Mouse (Mus musculus): ENCODE measurements around the gene Smg8. TPM values are rescaled to one million over a fixed set of nuclear protein-coding genes. Genes with fewer than 3 reads are reported as not detected.
"Not testable (repeated sequence)": the region's sequence is repeated elsewhere in the genome, so short reads cannot be mapped to it uniquely, and the experiment has no call there.

Smg8 gene
- polyA plus RNA-seq, 1 experiment from 2014 or later = 21.0 TPM

DNA sequence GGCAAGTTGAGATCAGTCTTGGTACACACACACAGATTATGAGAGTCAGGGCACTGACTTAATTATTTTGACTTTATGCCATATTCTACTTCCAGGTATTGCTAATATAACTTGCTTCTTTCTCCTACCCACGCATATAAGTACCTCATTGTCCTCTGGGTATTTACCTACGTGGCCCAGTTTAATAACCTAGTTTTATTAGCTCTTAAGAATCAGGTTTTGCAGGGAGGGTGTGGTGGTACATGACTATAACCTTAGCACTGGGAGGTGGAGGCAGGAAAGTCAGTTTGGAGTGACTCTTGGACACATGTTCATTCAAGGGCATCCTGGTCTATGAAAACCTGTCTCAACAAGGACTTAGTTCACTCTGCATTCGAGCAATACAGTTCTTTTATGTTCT is 24.5 kb downstream of the Smg8 start:
- Histone ChIP-seq H3K36me3 (ENCODE audit: control insufficient read depth, insufficient read depth, low read length) (no peaks in the 10 kb centered on the region), H3K4me3 (ENCODE audit: low read depth, low read length) (no peak overlapping the region), H3K27ac (ENCODE audit: low read depth) (no peak overlapping the region), H3K4me2 (ENCODE audit: low read length) (no peak overlapping the region), H3K4me1 (replicated peaks; ENCODE audit: control insufficient read depth, insufficient read depth, low read length) (no peaks in the 10 kb centered on the region), H3K9me3 (ENCODE audit: control insufficient read depth, low read length) (no peaks in the 10 kb centered on the region), H3K27me3 (replicated peaks; ENCODE audit: control insufficient read depth, insufficient read depth, low read length) (no peaks in the 10 kb centered on the region), H3K9ac (ENCODE audit: low read length) (no peak overlapping the region)
- WGBS = 56% methylated on average over 3 of the region's 3 CpGs
- ATAC-seq (replicated peaks; ENCODE audit: low FRiP score, low TSS enrichment, low read depth) (no peak), DNase-seq (ENCODE audit: low spot score) (no peak)

- Histone ChIP-seq H3K4me2 (ENCODE audit: low read length) (no peak overlapping the region), H3K36me3 (ENCODE audit: control insufficient read depth, insufficient read depth, low read length) (no peaks in the 10 kb centered on the region), H3K9me3 (ENCODE audit: control insufficient read depth, low read length) (no peaks in the 10 kb centered on the region), H3K9ac (ENCODE audit: low read length) (no peak overlapping the region), H3K27ac (ENCODE audit: low read depth) (no peak overlapping the region), H3K27me3 (replicated peaks; ENCODE audit: control insufficient read depth, insufficient read depth, low read length) (no peaks in the 10 kb centered on the region), H3K4me1 (replicated peaks; ENCODE audit: control insufficient read depth, insufficient read depth, low read length) (no peaks in the 10 kb centered on the region), H3K4me3 (ENCODE audit: low read depth, low read length) (no peak overlapping the region)
- no peak for DNase-seq (ENCODE audit: low spot score)
- ATAC-seq (replicated peaks; ENCODE audit: low FRiP score, low TSS enrichment, low read depth) = no peak
- 95% methylated on average over 2 of the region's 2 CpGs for WGBS
Observed at GRCm38 (mm10) chr11:87060410-87060809, 26.2 kb downstream of the Smg8 start.

GRCm38 (mm10) chr11:87056286-87056685 is 30.3 kb downstream of the Smg8 start:
- no peaks in the 10 kb centered on the region for H3K9me3 ChIP-seq (ENCODE audit: control insufficient read depth, low read length)
- H3K9ac ChIP-seq (ENCODE audit: low read length) = no peak overlapping the region
- DNase-seq (ENCODE audit: low spot score) = no peak
- H3K36me3 ChIP-seq (ENCODE audit: control insufficient read depth, insufficient read depth, low read length) = 0 out of 2 replicates have a peak, but pooled peaks cover 2% of the 10 kb centered on the region
- H3K4me3 ChIP-seq (ENCODE audit: low read depth, low read length) = no peak overlapping the region
- H3K4me1 ChIP-seq (replicated peaks; ENCODE audit: control insufficient read depth, insufficient read depth, low read length) = no peaks in the 10 kb centered on the region
- WGBS = 85% methylated on average over 6 of the region's 6 CpGs
- ATAC-seq (replicated peaks; ENCODE audit: low FRiP score, low TSS enrichment, low read depth) = no peak
- H3K27ac ChIP-seq (ENCODE audit: low read depth) = no peak overlapping the region
- no peak overlapping the region for H3K4me2 ChIP-seq (ENCODE audit: low read length)
- H3K27me3 ChIP-seq (replicated peaks; ENCODE audit: control insufficient read depth, insufficient read depth, low read length) = no peaks in the 10 kb centered on the region

DNA sequence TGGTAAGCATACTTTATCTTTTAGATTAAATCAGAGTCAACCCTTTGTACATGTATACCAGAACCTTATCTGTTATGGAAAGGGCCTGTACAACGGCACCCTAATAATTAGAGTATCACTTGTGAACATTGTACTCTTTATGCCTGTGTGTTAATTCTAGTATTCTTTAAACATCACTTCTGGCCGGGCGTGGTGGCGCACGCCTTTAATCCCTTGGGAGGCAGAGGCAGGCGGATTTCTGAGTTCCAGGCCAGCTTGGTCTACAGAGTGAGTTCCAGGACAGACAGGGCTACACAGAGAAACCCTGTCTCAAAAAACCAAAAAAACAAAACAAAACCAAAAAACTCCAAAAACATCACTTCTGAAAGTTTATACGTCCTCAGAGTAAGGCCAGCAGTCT is 37.7 kb downstream of the Smg8 start:
- not testable (repeated sequence) for ATAC-seq (replicated peaks; ENCODE audit: low FRiP score, low TSS enrichment, low read depth); H3K9me3 ChIP-seq (ENCODE audit: control insufficient read depth, low read length); DNase-seq (ENCODE audit: low spot score); H3K27ac ChIP-seq (ENCODE audit: low read depth); H3K4me3 ChIP-seq (ENCODE audit: low read depth, low read length); H3K4me2 ChIP-seq (ENCODE audit: low read length); H3K36me3 ChIP-seq (ENCODE audit: control insufficient read depth, insufficient read depth, low read length); H3K4me1 ChIP-seq (replicated peaks; ENCODE audit: control insufficient read depth, insufficient read depth, low read length); H3K9ac ChIP-seq (ENCODE audit: low read length); H3K27me3 ChIP-seq (replicated peaks; ENCODE audit: control insufficient read depth, insufficient read depth, low read length)
- WGBS = 91% methylated on average over 7 of the region's 7 CpGs

DNA sequence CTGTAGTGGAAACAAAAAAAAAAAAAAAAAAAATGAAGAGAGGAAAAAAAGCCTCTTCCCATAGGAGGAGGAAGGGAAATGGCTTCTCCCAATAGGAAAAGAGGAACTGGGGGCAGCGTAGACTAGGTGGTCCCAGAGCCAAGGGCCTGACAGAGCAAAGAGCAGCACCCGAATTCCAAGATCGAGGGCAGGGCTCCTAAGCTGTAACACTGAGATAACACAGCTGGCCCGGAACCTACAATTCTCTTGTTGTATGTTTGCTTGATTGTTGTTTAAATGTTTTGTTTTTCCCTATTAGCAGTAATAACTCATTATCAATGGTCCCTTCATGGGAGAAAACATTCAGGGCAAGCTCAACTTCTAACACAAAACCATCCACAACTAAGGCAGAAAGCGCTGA is 39.6 kb downstream of the Smg8 start:
- Histone ChIP-seq H3K9ac (ENCODE audit: low read length) (no peak overlapping the region), H3K27me3 (replicated peaks; ENCODE audit: control insufficient read depth, insufficient read depth, low read length) (no peaks in the 10 kb centered on the region), H3K27ac (ENCODE audit: low read depth) (no peak overlapping the region), H3K4me2 (ENCODE audit: low read length) (no peak overlapping the region), H3K4me1 (replicated peaks; ENCODE audit: control insufficient read depth, insufficient read depth, low read length) (no peaks in the 10 kb centered on the region), H3K9me3 (ENCODE audit: control insufficient read depth, low read length) (no peaks in the 10 kb centered on the region), H3K36me3 (ENCODE audit: control insufficient read depth, insufficient read depth, low read length) (no peaks in the 10 kb centered on the region), H3K4me3 (ENCODE audit: low read depth, low read length) (no peak overlapping the region)
- ATAC-seq (replicated peaks; ENCODE audit: low FRiP score, low TSS enrichment, low read depth) (no peak), DNase-seq (ENCODE audit: low spot score) (no peak)
- WGBS = 83% methylated on average over 5 of the region's 5 CpGs

DNA sequence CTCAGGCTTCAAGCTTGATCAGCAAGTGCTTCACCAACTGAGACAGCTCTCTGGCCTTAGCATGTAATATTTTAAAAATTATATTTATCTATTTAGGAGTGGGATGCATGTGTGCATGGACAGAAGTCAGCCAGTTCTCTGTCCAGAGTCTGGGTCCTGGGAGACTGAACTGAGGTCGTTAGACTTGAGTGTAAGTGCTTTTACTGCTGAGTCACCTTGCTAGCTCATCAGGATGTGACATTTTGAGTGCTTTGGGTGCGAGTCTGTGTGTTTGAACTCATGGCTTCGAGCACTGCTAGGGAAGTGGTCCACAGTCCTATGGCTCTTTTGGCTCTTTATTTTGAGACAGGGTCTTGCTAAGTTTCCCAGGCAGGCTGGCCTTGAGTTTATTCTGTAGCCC is 43.5 kb downstream of the Smg8 start:
- DNase-seq (ENCODE audit: low spot score) = no peak
- ATAC-seq (replicated peaks; ENCODE audit: low FRiP score, low TSS enrichment, low read depth) = no peak
- 82% methylated on average over 3 of the region's 3 CpGs for WGBS

GRCm38 (mm10) chr11:87039307-87039963 is 47.1 kb downstream of the Smg8 start:
- Histone ChIP-seq H3K27me3 (replicated peaks; ENCODE audit: control insufficient read depth, insufficient read depth, low read length) (no peaks in the 10 kb centered on the region), H3K4me1 (replicated peaks; ENCODE audit: control insufficient read depth, insufficient read depth, low read length) (no peaks in the 10 kb centered on the region), H3K9me3 (ENCODE audit: control insufficient read depth, low read length) (no peaks in the 10 kb centered on the region), H3K9ac (ENCODE audit: low read length) (no peak overlapping the region), H3K4me2 (ENCODE audit: low read length) (no peak overlapping the region), H3K4me3 (ENCODE audit: low read depth, low read length) (no peak overlapping the region), H3K36me3 (ENCODE audit: control insufficient read depth, insufficient read depth, low read length) (0 out of 2 replicates have a peak, but pooled peaks cover 8% of the 10 kb centered on the region), H3K27ac (ENCODE audit: low read depth) (no peak overlapping the region)
- DNase-seq (ENCODE audit: low spot score) (no peak), ATAC-seq (replicated peaks; ENCODE audit: low FRiP score, low TSS enrichment, low read depth) (no peak)
- 66% methylated on average over 9 of the region's 9 CpGs for WGBS

More for the DNA sequence above, 43.5 kb downstream of the Smg8 start:
- Histone ChIP-seq H3K4me2 (ENCODE audit: low read length) (no peak overlapping the region), H3K9me3 (ENCODE audit: control insufficient read depth, low read length) (no peaks in the 10 kb centered on the region), H3K27me3 (replicated peaks; ENCODE audit: control insufficient read depth, insufficient read depth, low read length) (no peaks in the 10 kb centered on the region), H3K36me3 (ENCODE audit: control insufficient read depth, insufficient read depth, low read length) (0 out of 2 replicates have a peak, but pooled peaks cover 8% of the 10 kb centered on the region), H3K9ac (ENCODE audit: low read length) (no peak overlapping the region), H3K4me3 (ENCODE audit: low read depth, low read length) (no peak overlapping the region), H3K4me1 (replicated peaks; ENCODE audit: control insufficient read depth, insufficient read depth, low read length) (no peaks in the 10 kb centered on the region), H3K27ac (ENCODE audit: low read depth) (no peak overlapping the region)

GRCm38 (mm10) chr11:87036180-87036579 is 50.4 kb downstream of the Smg8 start:
- 66% methylated on average over 4 of the region's 4 CpGs for WGBS
- 0 out of 2 replicates have a peak, but pooled peaks cover under 1% of the 10 kb centered on the region for H3K36me3 ChIP-seq (ENCODE audit: control insufficient read depth, insufficient read depth, low read length)
- no peak for DNase-seq (ENCODE audit: low spot score)
- no peaks in the 10 kb centered on the region for H3K27me3 ChIP-seq (replicated peaks; ENCODE audit: control insufficient read depth, insufficient read depth, low read length)
- no peak overlapping the region for H3K27ac ChIP-seq (ENCODE audit: low read depth)
- no peaks in the 10 kb centered on the region for H3K4me1 ChIP-seq (replicated peaks; ENCODE audit: control insufficient read depth, insufficient read depth, low read length)
- no peaks in the 10 kb centered on the region for H3K9me3 ChIP-seq (ENCODE audit: control insufficient read depth, low read length)
- no peak overlapping the region for H3K4me3 ChIP-seq (ENCODE audit: low read depth, low read length)
- ATAC-seq (replicated peaks; ENCODE audit: low FRiP score, low TSS enrichment, low read depth) = no peak
- H3K9ac ChIP-seq (ENCODE audit: low read length) = no peak overlapping the region
- H3K4me2 ChIP-seq (ENCODE audit: low read length) = no peak overlapping the region

GRCm38 (mm10) chr11:87028212-87028611 is 58.4 kb downstream of the Smg8 start:
- Histone ChIP-seq H3K27ac (ENCODE audit: low read depth) (no peak overlapping the region), H3K27me3 (replicated peaks; ENCODE audit: control insufficient read depth, insufficient read depth, low read length) (no peaks in the 10 kb centered on the region), H3K9ac (ENCODE audit: low read length) (no peak overlapping the region), H3K36me3 (ENCODE audit: control insufficient read depth, insufficient read depth, low read length) (no peaks in the 10 kb centered on the region), H3K4me3 (ENCODE audit: low read depth, low read length) (no peak overlapping the region), H3K9me3 (ENCODE audit: control insufficient read depth, low read length) (no peaks in the 10 kb centered on the region), H3K4me2 (ENCODE audit: low read length) (no peak overlapping the region), H3K4me1 (replicated peaks; ENCODE audit: control insufficient read depth, insufficient read depth, low read length) (0 out of 2 replicates have a peak, but pooled peaks cover 8% of the 10 kb centered on the region)
- WGBS = 83% methylated on average over 3 of the region's 3 CpGs
- DNase-seq (ENCODE audit: low spot score) (no peak), ATAC-seq (replicated peaks; ENCODE audit: low FRiP score, low TSS enrichment, low read depth) (no peak)

Measured in intestine, embryonic 14.5 days (tissue).